Mouse (Mus musculus) kidney, postnatal 0 days (tissue): ENCODE data around the gene Slc48a1. TPM values are rescaled to one million over a fixed set of nuclear protein-coding genes. Genes with fewer than 3 reads are reported as not detected.

ENCODE experiments used
- ATAC-seq: fragments of 200-750 bp; cut with Nextera tagmentation; replicated peaks from 2 replicates; pipeline ENCODE4 v1.8.0; 2017; ENCODE audit warnings: low read depth, moderate number of reproducible peaks, moderate TSS enrichment, moderate library complexity; ENCODE audit not compliant: low FRiP score
- DNase-seq: peaks from one replicate; pipeline ENCODE4 v3.0.0-alpha.2; 2016; ENCODE audit warnings: low spot score
- H3K27ac ChIP-seq: fragments of 300-500 bp; sonication (generic); 2 replicates; pipeline ENCODE4 v1.5.1; 2014; ENCODE audit warnings: mild to moderate bottlenecking
- H3K27me3 ChIP-seq: fragments of 300-500 bp; sonication (generic); 2 replicates; pipeline ENCODE4 v1.6.1; 2014; ENCODE audit warnings: low read length, mixed read lengths; ENCODE audit not compliant: insufficient read depth
- H3K36me3 ChIP-seq: fragments of 300-500 bp; sonication (generic); 2 replicates; pipeline ENCODE4 v1.6.1; 2014; ENCODE audit warnings: low read length, mixed read lengths; ENCODE audit not compliant: insufficient read depth
- H3K4me1 ChIP-seq: fragments of 300-500 bp; sonication (generic); replicated peaks from 2 replicates; pipeline ENCODE4 v1.6.1; 2014; ENCODE audit warnings: antibody characterized with exemption, low read length, mixed read lengths; ENCODE audit not compliant: insufficient read depth
- H3K4me2 ChIP-seq: fragments of 300-500 bp; sonication (generic); 2 replicates; pipeline ENCODE4 v1.6.1; 2014; ENCODE audit warnings: mild to moderate bottlenecking, low read length, moderate library complexity, mixed read lengths
- H3K4me3 ChIP-seq: fragments of 300-500 bp; sonication (generic); replicated peaks from 2 replicates; pipeline ENCODE4 v1.5.1; 2014; ENCODE audit warnings: low read depth, low read length
- H3K9ac ChIP-seq: fragments of 300-500 bp; sonication (generic); 2 replicates; pipeline ENCODE4 v1.6.1; 2014; ENCODE audit warnings: low read depth, low read length
- H3K9me3 ChIP-seq: fragments of 300-500 bp; sonication (generic); replicated peaks from 2 replicates; pipeline ENCODE4 v1.6.1; 2016; ENCODE audit warnings: low read length, inconsistent platforms, mixed read lengths
- CTCF ChIP-seq: IDR thresholded peaks from 2 replicates; pipeline ENCODE4 v1.5.1; 2016; ENCODE audit warnings: antibody characterized with exemption, low read depth, mild to moderate bottlenecking, moderate library complexity
- WGBS: fragments of 180-500 bp; shearing (Covaris S2); extraction: QIAGEN DNeasy Blood & Tissue Kit; methylation state at CpG from one replicate; pipeline ENCODE4 v1.1.7; 2014; 5-methylcytosine and 5-hydroxymethylcytosine counted together
- polyA plus RNA-seq: library from polyadenylated mRNA; unstranded; fragments of >200 nt; fragmentation: Nextera tagmentation; extraction: Ambion mirVana; gene quantifications from 2 replicates; pipeline ENCODE4 v1.2.1, GENCODE M21; 2015

Gene Slc48a1
- polyA plus RNA-seq, 1 experiment from 2014 or later, result 86.9 TPM

DNA sequence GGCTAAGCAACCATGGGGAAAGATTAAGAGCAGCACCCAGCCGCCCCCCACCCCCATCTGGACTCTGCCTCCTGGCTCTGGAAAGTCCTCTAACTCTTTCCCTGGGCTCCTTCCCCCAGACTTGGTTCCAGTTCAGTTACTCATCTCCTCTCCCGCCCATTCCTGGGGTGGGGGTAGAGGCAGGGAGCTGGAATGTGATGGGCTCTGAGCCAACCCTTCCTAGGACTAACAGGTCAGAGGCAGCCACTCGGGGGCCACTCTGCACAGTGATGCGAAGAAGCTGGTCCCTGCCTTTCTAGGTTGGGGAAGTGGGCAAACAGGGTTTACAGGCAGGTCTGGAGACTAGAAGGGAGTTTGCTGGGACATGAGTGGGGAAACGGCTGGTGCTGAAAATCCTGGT lies 5.2 kb upstream of the Slc48a1 start:
- H3K4me2 ChIP-seq, result peak overlapping the region; percentile 30; the same call in 1 of the 2 replicates
- peaks cover 40% of the 10 kb centered on the region for H3K4me1 ChIP-seq
- H3K27ac ChIP-seq, result peak overlapping the region; percentile 97
- 3% methylated on average over 5 of the region's 5 CpGs for WGBS
- DNase-seq (peak; percentile 98), ATAC-seq (peak; percentile 93)
- H3K9ac ChIP-seq, result no peak overlapping the region
- H3K36me3 ChIP-seq, result no peaks in the 10 kb centered on the region
- no peaks in the 10 kb centered on the region for H3K9me3 ChIP-seq
- H3K27me3 ChIP-seq, result no peaks in the 10 kb centered on the region
- peak; percentile 25; the same call in 1 of the 2 replicates for TF ChIP-seq CTCF
- no peak overlapping the region for H3K4me3 ChIP-seq

DNA sequence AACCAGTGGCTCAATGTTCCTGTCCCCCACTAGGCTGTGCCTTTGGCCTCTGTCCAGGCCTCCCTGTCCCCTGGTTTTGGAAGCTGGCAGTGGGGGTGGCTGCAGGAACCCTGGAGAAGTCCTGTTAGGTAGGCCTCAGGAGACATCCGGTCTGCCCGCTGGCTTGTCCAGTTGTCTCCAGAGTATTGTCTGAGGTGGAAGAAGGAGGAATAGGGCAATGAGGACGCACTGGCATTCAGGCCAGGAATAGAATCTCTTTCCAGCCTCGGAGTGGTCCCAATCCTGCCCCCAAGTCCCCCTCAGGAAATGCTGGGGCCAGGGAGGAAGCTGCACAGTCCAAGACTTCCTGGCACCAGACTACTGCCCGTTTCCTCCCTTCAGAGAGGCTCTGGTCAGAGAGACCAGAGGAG lies 4.4 kb upstream of the Slc48a1 start:
- H3K9ac ChIP-seq, result no peak overlapping the region
- peak overlapping the region; percentile 30; the same call in 1 of the 2 replicates for H3K4me2 ChIP-seq
- no peak for ATAC-seq
- peaks cover 44% of the 10 kb centered on the region for H3K4me1 ChIP-seq
- no peak overlapping the region for H3K4me3 ChIP-seq
- H3K27me3 ChIP-seq, result no peaks in the 10 kb centered on the region
- H3K36me3 ChIP-seq, result no peaks in the 10 kb centered on the region
- peak; percentile 69 for DNase-seq
- 43% methylated on average over 5 of the region's 5 CpGs for WGBS
- H3K9me3 ChIP-seq, result no peaks in the 10 kb centered on the region
- H3K27ac ChIP-seq, result peak overlapping the region; percentile 97
- no peak for TF ChIP-seq CTCF

DNA sequence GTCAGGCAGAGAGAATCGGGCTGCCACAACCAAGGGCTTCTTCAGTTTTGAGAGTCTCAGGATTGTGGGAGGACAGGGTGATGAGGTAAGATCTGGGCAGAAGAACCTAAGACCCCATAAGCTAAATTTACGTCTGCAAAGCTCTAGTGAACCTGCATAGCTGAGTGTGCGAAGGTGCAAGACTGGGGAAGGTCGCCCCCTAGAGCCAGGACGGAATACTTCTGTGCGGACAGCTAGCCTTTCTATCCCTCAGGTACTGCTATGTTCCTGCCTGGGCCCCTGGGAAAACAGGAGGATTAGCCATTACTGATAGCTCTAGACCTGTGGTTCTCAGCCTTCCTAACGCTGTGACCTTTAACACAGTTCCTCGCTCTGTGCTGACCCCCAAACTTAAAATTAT lies 1.8 kb upstream of the Slc48a1 start:
- Histone ChIP-seq H3K4me1 (peaks cover 48% of the 10 kb centered on the region), H3K36me3 (no peaks in the 10 kb centered on the region), H3K9me3 (no peaks in the 10 kb centered on the region), H3K27me3 (no peaks in the 10 kb centered on the region), H3K4me3 (no peak overlapping the region), H3K4me2 (no peak overlapping the region), H3K9ac (no peak overlapping the region), H3K27ac (peak overlapping the region; percentile 76; the same call in 1 of the 2 replicates)
- WGBS, result 11% methylated on average over 8 of the region's 8 CpGs
- peak; percentile 88 for TF ChIP-seq CTCF
- DNase-seq (peak; percentile 88), ATAC-seq (peak; percentile 39; the same call in 1 of the 2 replicates)

DNA sequence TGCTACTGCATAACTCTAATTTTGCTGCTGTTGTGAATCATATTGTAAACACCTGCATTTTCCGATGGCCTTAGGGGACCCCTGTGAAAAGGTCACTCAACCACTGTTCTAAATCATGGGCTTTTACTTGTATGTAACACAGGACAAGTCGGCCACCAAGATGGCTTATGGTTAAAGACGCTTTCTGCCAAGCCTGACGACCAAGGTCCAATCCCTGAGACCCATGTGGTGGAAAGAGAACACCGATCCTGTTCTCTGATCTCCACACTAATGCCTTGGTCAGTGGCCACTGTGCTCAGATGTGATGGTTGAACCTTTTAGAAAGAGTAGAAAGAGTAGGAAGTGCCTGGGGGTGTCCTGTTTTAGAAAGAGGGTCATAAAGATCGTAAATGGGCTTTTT lies 1.4 kb upstream of the Slc48a1 start:
- WGBS, result 59% methylated on average over 6 of the region's 6 CpGs
- 0 out of 2 replicates have a peak, but pooled peaks have one; percentile 15 for ATAC-seq
- no peaks in the 10 kb centered on the region for H3K9me3 ChIP-seq
- no peak for TF ChIP-seq CTCF
- H3K36me3 ChIP-seq, result no peaks in the 10 kb centered on the region
- no peaks in the 10 kb centered on the region for H3K27me3 ChIP-seq
- H3K4me3 ChIP-seq, result no peak overlapping the region
- H3K4me1 ChIP-seq, result peaks cover 46% of the 10 kb centered on the region
- H3K27ac ChIP-seq, result peak overlapping the region; percentile 76; the same call in 1 of the 2 replicates
- H3K9ac ChIP-seq, result no peak overlapping the region
- DNase-seq, result no peak
- H3K4me2 ChIP-seq, result no peak overlapping the region

DNA sequence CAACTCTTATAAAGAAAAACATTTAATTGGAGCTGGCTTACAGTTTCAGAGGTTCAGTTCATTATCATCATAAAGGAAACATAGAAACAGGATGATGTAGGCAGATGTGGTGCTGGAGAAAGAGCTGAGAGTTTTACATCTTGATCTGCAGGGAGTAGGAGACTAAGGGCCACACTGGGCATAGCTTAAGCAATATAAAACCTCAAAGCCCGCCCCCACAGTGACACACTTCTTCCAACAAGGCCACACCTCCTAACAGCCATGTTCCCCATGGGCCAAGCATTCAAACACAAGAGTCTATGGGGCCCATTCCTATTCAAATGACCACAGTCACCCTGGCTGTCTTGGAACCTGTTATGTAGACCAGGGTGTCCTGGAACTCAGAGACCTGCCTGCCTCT lies 1.3 kb downstream of the Slc48a1 start:
- no peaks in the 10 kb centered on the region for H3K9me3 ChIP-seq
- H3K4me2 ChIP-seq, result no peak overlapping the region
- 93% methylated on average over 1 of the region's 1 CpGs for WGBS
- no peak overlapping the region for H3K4me3 ChIP-seq
- H3K27me3 ChIP-seq, result no peaks in the 10 kb centered on the region
- no peak overlapping the region for H3K9ac ChIP-seq
- TF ChIP-seq CTCF, result no peak
- ATAC-seq (no peak), DNase-seq (no peak)
- H3K27ac ChIP-seq, result peak overlapping the region; percentile 82
- no peaks in the 10 kb centered on the region for H3K36me3 ChIP-seq
- H3K4me1 ChIP-seq, result peaks cover 28% of the 10 kb centered on the region

DNA sequence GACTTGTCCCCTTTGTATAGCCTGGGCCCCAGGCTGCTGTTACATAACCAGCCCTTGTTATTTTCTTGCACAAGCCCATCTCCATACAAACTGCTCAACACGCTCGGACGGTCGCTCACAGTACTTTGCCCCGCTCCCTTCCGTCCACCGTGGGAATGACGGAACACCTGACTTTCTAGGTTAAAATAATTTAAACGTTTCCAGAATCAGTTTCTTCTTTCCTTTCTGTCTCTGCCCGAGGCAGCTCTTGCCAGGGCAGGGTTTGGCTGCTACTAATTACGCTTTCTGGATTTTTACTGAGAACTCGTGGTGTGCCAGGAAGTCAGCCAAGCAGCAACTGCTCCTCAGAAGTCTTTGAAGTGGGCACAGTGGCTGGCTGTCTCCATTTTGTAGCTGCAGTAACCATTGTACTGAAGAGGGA lies 2.3 kb downstream of the Slc48a1 start:
- H3K9me3 ChIP-seq, result no peaks in the 10 kb centered on the region
- H3K27me3 ChIP-seq, result no peaks in the 10 kb centered on the region
- H3K36me3 ChIP-seq, result no peaks in the 10 kb centered on the region
- ATAC-seq (no peak), DNase-seq (no peak)
- H3K4me1 ChIP-seq, result peaks cover 31% of the 10 kb centered on the region
- TF ChIP-seq CTCF, result no peak
- H3K9ac ChIP-seq, result no peak overlapping the region
- H3K4me2 ChIP-seq, result no peak overlapping the region
- 29% methylated on average over 12 of the region's 12 CpGs for WGBS
- H3K4me3 ChIP-seq, result no peak overlapping the region
- H3K27ac ChIP-seq, result peak overlapping the region; percentile 82
